Mouse (Mus musculus): ENCODE data around the gene Snx10.

DNA sequence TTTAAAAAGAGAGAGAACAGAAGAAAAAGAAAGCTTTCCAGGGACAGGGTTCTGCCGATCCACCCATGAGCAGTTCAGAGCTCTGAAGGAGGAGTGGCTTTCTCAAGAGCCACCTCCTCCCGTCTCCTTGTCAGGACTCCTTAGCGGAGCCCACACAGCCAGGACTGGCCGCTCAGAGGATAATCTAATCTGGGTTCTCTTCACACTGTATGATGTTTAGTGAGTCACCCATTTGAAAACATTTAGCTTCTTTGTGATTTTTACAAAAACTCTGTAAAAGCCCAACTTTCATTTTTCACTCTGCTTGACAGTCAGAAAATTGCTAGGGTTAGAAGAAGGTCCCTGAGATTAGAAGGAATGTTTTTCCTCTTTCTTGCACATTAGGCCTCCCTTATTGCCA, 70.8 kb downstream of the Snx10 start:
- TF ChIP-seq POLR2A (IDR thresholded peaks at IDR 0.05; ENCODE audit: control insufficient read depth, low read depth, low read length): no peak
- TF ChIP-seq CTCF (IDR thresholded peaks at IDR 0.05; ENCODE audit: control insufficient read depth, insufficient read depth, insufficient replicate concordance, low read depth, low read length): no peak
